Mouse (Mus musculus): ENCODE data around the gene Fam71f2.

DNA sequence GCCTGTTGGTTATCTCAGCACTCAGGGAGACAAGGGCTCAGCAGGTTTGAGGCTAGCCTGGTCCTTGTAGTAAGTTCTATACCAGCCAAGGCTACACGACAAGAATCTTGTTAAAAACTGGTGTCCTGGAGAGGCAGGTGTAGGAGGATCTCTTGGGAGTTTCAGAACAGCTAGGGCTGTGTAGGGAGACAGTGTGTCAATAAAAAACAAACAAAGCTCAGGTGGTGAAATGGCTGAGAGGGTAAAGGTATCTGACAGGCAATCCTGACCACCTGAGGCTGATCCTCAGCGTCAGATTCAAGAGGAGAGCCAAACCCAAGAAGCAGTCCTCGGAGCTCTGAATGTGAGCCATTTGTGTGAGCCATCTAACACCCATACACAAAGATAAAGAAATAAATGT, 33.2 kb upstream of the Fam71f2 start:
- TF ChIP-seq CTCF (conservative IDR thresholded peaks at IDR 0.05; ENCODE audit: low read length) (no peak), NANOG (IDR thresholded peaks at IDR 0.05; ENCODE audit: borderline replicate concordance, low read length) (no peak)
